ENCODE assay signal across 8 mouse cellular contexts in the genomic region with DNA sequence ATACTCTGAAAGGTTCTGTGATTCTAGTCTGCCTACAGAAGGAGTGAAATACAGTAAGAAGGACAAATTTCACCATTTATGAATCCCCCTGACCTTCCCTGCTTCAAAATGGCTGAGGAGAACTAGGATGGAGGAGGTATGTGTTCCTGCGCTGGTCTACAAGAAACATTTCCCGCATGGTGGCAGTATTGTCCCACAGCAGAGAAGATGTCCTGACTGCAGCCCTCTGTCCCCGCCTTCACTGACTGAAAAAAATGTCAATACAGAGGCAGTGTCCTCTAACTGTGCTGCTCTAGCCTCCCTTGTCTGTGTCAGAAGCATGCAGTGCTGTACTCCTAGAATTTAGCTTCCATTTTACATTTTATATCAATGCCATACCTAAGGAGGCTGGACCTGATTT.
DNase-seq lines count a peak whose midpoint lies in the region; ATAC-seq and TF ChIP-seq lines count a peak whose summit lies in the region.
"Not testable (repeated sequence)": the region's sequence is repeated elsewhere in the genome, so short reads cannot be mapped to it uniquely, and the experiment has no call there.

No protein-coding gene starts in this region.

- H3K4me3 ChIP-seq in E14TG2a.4 (replicated peaks; ENCODE audit: low read length): peak overlapping the region; percentile 46
- H3K4me3 ChIP-seq in forebrain, embryonic 14.5 days (ENCODE audit: low read depth, low read length); kidney, postnatal 0 days (replicated peaks; ENCODE audit: low read depth, low read length): not testable (repeated sequence)
- H3K4me3 ChIP-seq in liver, embryonic 13.5 days (replicated peaks): peak overlapping the region; percentile 32
- H3K4me3 ChIP-seq in midbrain, embryonic 11.5 days (ENCODE audit: low read depth, low read length): 0 out of 2 replicates have a peak overlapping the region, but pooled peaks have one; percentile 7

- whole genome bisulfite sequencing in forebrain, embryonic 14.5 days: 46% methylated on average over 3 of the region's 3 CpGs
- WGBS in kidney, postnatal 0 days: 61% methylated on average over 3 of the region's 3 CpGs
- WGBS in liver, embryonic 13.5 days (ENCODE audit: insufficient replicate concordance): 25% methylated on average over 3 of the region's 3 CpGs
- WGBS in midbrain, embryonic 11.5 days: 84% methylated on average over 3 of the region's 3 CpGs

- peaks cover 29% of the 10 kb centered on the region for H3K4me1 ChIP-seq in E14TG2a.4 (replicated peaks; ENCODE audit: low read depth, low read length)
- not testable (repeated sequence) for H3K4me1 ChIP-seq in forebrain, embryonic 14.5 days (ENCODE audit: control insufficient read depth, insufficient read depth, low read length); kidney, postnatal 0 days (replicated peaks; ENCODE audit: insufficient read depth, low read length); midbrain, embryonic 11.5 days (ENCODE audit: control insufficient read depth, insufficient read depth, low read length)
- peaks cover 15% of the 10 kb centered on the region for H3K4me1 ChIP-seq in liver, embryonic 13.5 days (replicated peaks)

- not testable (repeated sequence) for H3K4me2 ChIP-seq in forebrain, embryonic 14.5 days (ENCODE audit: low read length); kidney, postnatal 0 days (ENCODE audit: low read length); midbrain, embryonic 11.5 days
- peak overlapping the region; percentile 43 for H3K4me2 ChIP-seq in liver, embryonic 13.5 days

- peaks cover 58% of the 10 kb centered on the region for H3K36me3 ChIP-seq in E14TG2a.4 (ENCODE audit: insufficient read depth, low read length)
- H3K36me3 ChIP-seq in forebrain, embryonic 14.5 days (ENCODE audit: control insufficient read depth, insufficient read depth, low read length); kidney, postnatal 0 days (ENCODE audit: insufficient read depth, low read length); liver, embryonic 13.5 days; midbrain, embryonic 11.5 days (ENCODE audit: control insufficient read depth, insufficient read depth, low read length): not testable (repeated sequence)

- H3K9ac ChIP-seq in forebrain, embryonic 14.5 days (ENCODE audit: low read length); kidney, postnatal 0 days (ENCODE audit: low read depth, low read length); midbrain, embryonic 11.5 days (ENCODE audit: low read length): not testable (repeated sequence)
- peak overlapping the region; percentile 33; the same call in 1 of the 2 replicates for H3K9ac ChIP-seq in liver, embryonic 13.5 days

- H3K27ac ChIP-seq in forebrain, embryonic 14.5 days (ENCODE audit: low read depth, low read length); liver, embryonic 13.5 days; midbrain, embryonic 11.5 days (ENCODE audit: low read depth, low read length): not testable (repeated sequence)
- 0 out of 2 replicates have a peak overlapping the region, but pooled peaks have one; percentile 19 for H3K27ac ChIP-seq in kidney, postnatal 0 days

- not testable (repeated sequence) for H3K27me3 ChIP-seq in E14TG2a.4 (ENCODE audit: insufficient read depth, low read length); forebrain, embryonic 14.5 days (replicated peaks; ENCODE audit: control insufficient read depth, insufficient read depth, low read length); kidney, postnatal 0 days (ENCODE audit: insufficient read depth, low read length); liver, embryonic 13.5 days; midbrain, embryonic 11.5 days (ENCODE audit: control insufficient read depth, insufficient read depth, low read length)

- H3K9me3 ChIP-seq in E14TG2a.4 (ENCODE audit: low read length); forebrain, embryonic 14.5 days (replicated peaks; ENCODE audit: control insufficient read depth, low read length); kidney, postnatal 0 days (replicated peaks; ENCODE audit: low read length); liver, embryonic 13.5 days (replicated peaks); midbrain, embryonic 11.5 days (ENCODE audit: control insufficient read depth, low read length): not testable (repeated sequence)

- peak; percentile 19; the same call in 1 of the 2 replicates for TF ChIP-seq CTCF in E14TG2a.4 (conservative IDR thresholded peaks at IDR 0.05; ENCODE audit: low read length)
- peak; percentile 71 for TF ChIP-seq CTCF in kidney, postnatal 0 days (IDR thresholded peaks at IDR 0.05; ENCODE audit: low read depth)

- ATAC-seq in forebrain, embryonic 14.5 days: peak; percentile 54; the same call in 1 of the 2 replicates
- not testable (repeated sequence) for ATAC-seq in kidney, postnatal 0 days (replicated peaks; ENCODE audit: low FRiP score, low read depth)
- ATAC-seq in liver, embryonic 13.5 days (ENCODE audit: low read depth): peak; percentile 71
- ATAC-seq in midbrain, embryonic 11.5 days (ENCODE audit: low FRiP score): 0 out of 2 replicates have a peak, but pooled peaks have one; percentile 42

- DNase-seq in cerebellum, adult 9-10 months: peak; percentile 95
- peak; percentile 76 for DNase-seq in forebrain, embryonic 14.5 days (ENCODE audit: low spot score)
- DNase-seq in heart, postnatal 4 days: peak; percentile 92
- DNase-seq in kidney, postnatal 0 days (ENCODE audit: low spot score): peak; percentile 49
- peak; percentile 59 for DNase-seq in liver, embryonic 13.5 days
- DNase-seq in midbrain, embryonic 11.5 days (ENCODE audit: low spot score, missing footprints): peak; percentile 90
- DNase-seq in right cerebral cortex, postnatal 14 days: peak; percentile 72
